Mouse (Mus musculus) heart, postnatal 25 days (tissue): ENCODE results near the gene Pou5f1. TPM values are rescaled to one million over a fixed set of nuclear protein-coding genes. Genes with fewer than 3 reads are reported as not detected.

Source experiments
- DNase-seq: peaks from one replicate; pipeline ENCODE4 v3.0.0; 2022; ENCODE audit warnings: low spot score
- intact Hi-C: fragments of 180-260 bp; cut with DNase I; formaldehyde crosslinking; loops from one replicate; pipeline ENCODE4 v1.15.1; 2025
- total RNA-seq, 2 experiments: library from RNA; stranded (reverse); gene quantifications; 2 replicates each; pipeline ENCODE4 v1.2.3; 2021

The Pou5f1 gene
- total RNA-seq, 2 experiments from 2014 or later = not detected

GRCm38 (mm10) chr17:35509284-35509683 lies 3.5 kb downstream of the Pou5f1 start:
- no peak for DNase-seq
- intact Hi-C loops = no loop called here

- no peak for DNase-seq
- intact Hi-C loops = no loop called here
These were observed 7.3 kb downstream of the Pou5f1 start for GRCm38 (mm10) chr17:35512916-35513626.

GRCm38 (mm10) chr17:35513886-35514285 lies 8.1 kb downstream of the Pou5f1 start:
- no peak for DNase-seq
- intact Hi-C loops = loop anchor here (2.0 kb wide), 1 partner anchor 29 kb away; no protein-coding TSS in a partner anchor

GRCm38 (mm10) chr17:35514756-35515155 lies 8.9 kb downstream of the Pou5f1 start:
- no peak for DNase-seq

DNA sequence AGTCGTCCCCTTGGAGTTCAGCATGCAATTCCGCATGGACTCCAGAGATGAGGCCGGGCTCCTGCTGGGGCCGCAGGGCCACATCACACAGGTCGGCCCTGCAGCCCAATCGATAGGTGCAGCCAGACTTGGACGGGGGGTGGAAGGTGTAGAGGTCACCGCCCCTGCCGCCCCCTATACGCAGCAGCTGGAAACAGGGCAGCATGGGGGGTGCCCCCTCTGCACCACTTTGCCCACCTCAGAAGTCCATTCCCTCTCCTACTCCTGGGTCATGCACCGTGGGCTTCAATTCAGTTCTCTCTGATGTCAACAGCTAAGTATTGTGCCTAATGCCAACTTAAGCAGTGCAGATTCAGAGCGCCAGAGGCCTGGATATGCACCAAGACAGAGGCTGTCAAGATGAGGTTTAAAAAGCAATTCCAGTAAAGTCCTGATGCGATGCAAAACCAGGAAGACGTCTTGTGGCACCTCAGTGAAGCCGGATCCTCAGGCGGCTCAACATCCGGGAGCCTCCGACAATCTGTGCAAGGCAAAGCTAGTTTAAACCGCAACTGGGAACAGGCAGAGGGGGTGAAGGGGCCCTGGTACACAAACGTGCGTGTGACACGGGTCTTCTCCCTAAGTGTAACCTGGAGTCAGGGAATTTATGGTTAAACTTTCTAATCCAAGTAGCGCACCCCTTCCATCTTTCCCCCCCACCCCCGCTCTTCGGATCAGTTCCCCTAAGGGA lies 10.3 kb downstream of the Pou5f1 start:
- intact Hi-C loops = loop anchor here (2.0 kb wide), 1 partner anchor 31 kb away; no protein-coding TSS in a partner anchor
- no peak for DNase-seq

More at GRCm38 (mm10) chr17:35514756-35515155, 8.9 kb downstream of the Pou5f1 start:
- intact Hi-C loops = loop anchor here (2.0 kb wide), 1 partner anchor 30 kb away; no protein-coding TSS in a partner anchor

DNA sequence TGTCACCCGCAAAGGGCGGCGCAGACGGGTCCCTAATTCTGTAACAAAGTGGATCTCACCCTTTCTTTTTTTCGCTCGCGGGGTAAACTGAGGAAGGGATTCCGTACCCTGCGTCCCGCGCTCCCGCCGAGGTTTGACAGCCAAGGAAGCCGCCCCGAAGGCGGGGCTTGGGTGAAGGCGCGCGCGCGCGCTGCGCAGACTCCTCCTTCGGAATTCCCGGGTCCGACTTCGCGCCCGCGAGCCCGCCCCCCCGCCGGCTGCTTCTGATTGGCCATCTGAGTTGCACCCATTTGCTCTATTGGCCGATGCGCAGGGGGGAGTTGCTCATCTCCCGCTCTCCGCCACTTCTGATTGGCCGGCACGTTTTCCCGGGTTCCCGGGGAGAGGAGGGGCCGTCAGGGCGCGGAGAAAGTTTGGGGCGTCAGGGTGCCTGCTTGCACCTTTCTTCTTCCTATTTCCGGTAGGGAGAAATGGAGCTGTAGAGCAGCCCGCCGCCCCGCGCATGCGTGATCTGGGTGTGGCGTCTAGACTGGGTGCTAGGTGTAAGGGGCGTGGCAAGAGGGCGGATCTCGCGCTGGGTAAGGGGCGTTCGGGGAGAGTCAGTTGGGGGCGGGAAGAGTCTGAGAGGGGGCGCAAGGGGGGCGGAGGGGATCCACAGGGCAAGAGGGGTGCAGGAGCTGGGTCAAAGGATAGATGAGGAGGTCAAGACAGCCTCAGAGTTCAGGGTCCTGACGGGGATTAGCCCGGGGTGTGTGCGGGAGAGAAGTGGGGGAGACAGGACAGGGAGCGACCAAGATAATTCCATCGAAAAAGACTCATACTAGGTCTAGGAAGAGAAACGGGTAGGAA lies 11.1 kb downstream of the Pou5f1 start, which contains the start of the genes Tcf19 and Cchcr1:
Gene Tcf19, minus strand, starts transcription at position 173 of the 849 bp plus-strand sequence.
Gene Cchcr1, plus strand, starts transcription at position 449 of the 849 bp plus-strand sequence.
- intact Hi-C loops = no loop called here

DNA sequence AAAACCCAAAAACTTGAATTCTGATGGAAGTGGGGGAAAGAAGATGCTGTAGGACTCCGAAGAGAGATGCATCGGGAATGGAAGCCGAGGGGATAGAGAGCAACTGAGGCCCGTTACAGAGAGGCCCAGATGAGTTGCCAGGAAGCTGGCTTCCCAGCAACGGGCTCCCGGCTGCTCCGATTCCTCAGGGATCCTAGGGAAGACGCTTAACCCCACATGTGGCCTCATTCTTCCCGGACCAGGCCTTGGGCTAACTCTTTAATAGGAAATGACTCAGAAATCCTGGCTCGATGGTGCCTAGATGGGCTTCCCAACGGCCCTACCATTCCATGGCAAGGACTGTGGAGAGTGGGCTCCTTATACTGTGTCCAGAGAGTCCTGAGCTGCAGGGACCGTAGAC lies 11.7 kb downstream of the Pou5f1 start:
- DNase-seq = no peak
- intact Hi-C loops = no loop called here

More for the DNA sequence above, 11.1 kb downstream of the Pou5f1 start, which contains the start of the genes Tcf19 and Cchcr1:
- peak; percentile 94 for DNase-seq

- intact Hi-C loops = no loop called here
- DNase-seq = no peak
These were observed 18.5 kb downstream of the Pou5f1 start for GRCm38 (mm10) chr17:35524354-35524753.

- DNase-seq = no peak
- intact Hi-C loops = no loop called here
These were observed 20.8 kb downstream of the Pou5f1 start for GRCm38 (mm10) chr17:35526644-35527043.

- intact Hi-C loops = no loop called here
- no peak for DNase-seq
These were observed 26.5 kb downstream of the Pou5f1 start for GRCm38 (mm10) chr17:35532360-35532759.

GRCm38 (mm10) chr17:35532901-35533300 lies 27.1 kb downstream of the Pou5f1 start, which contains the start of gene Psors1c2:
Psors1c2 (plus strand) TSS chr17:35533201.
- no peak for DNase-seq
- intact Hi-C loops = no loop called here

- no peak for DNase-seq
- intact Hi-C loops = loop anchor here (1.0 kb wide), 1 partner anchor 50 kb away; no protein-coding TSS in a partner anchor
These were observed 28.5 kb downstream of the Pou5f1 start for GRCm38 (mm10) chr17:35534343-35534742.

GRCm38 (mm10) chr17:35537421-35537820 lies 31.6 kb downstream of the Pou5f1 start:
- DNase-seq = no peak
- intact Hi-C loops = no loop called here

DNA sequence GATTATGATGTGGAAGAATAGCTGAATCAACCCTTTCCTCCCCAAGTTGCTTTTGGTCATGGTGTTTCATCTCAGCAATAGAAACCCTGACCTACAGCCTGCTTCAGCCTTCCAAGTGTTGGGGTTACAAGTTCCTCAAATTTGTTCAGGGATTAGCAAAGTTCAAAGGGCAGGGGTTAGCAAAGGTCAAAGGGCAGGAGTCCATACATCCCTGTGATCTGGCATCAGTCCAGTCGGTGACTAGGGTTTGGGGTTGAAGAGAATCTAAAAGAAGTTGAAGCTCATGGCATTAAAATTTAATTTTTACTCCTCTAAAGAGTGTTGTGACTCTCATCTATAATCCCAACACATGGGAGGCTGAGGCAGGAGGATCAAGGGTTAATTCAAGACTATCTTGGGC lies 32.7 kb downstream of the Pou5f1 start:
- intact Hi-C loops = no loop called here
- no peak for DNase-seq

GRCm38 (mm10) chr17:35539540-35539939 lies 33.7 kb downstream of the Pou5f1 start:
- DNase-seq = no peak
- intact Hi-C loops = no loop called here

- no peak for DNase-seq
- intact Hi-C loops = loop anchor here (5.0 kb wide), 1 partner anchor 34 kb away; no protein-coding TSS in a partner anchor
These were observed 37.1 kb downstream of the Pou5f1 start for GRCm38 (mm10) chr17:35542761-35543411.

DNA sequence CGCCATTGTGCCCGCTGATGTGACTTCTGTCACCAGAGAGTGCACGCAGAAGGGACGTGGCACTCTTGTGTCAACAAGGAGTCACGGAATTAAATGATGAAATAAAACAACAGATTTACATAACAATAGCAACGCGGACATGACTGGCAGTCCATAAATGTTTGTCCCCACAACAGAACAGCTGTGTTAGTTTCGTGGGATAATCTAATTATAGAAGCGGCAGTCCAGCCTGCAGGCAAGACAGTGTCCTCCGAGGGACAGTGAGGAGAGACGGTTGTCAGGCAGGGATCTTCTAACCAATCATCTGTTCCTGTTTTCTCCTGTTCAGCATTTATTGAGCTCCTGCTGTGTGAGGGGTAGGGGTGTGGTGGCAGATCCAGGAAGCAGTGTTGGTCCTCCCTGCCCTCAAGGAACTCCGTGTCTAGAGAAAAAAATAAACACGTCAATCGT lies 37.6 kb downstream of the Pou5f1 start:
- intact Hi-C loops = loop anchor here (5.0 kb wide), 1 partner anchor 34 kb away; no protein-coding TSS in a partner anchor
- no peak for DNase-seq

- intact Hi-C loops = loop anchor here (5.0 kb wide), 1 partner anchor 33 kb away; no protein-coding TSS in a partner anchor
These were observed 38.2 kb downstream of the Pou5f1 start for GRCm38 (mm10) chr17:35544001-35544400.

GRCm38 (mm10) chr17:35544680-35545079 lies 38.9 kb downstream of the Pou5f1 start:
- DNase-seq = no peak
- intact Hi-C loops = loop anchor here (5.0 kb wide), 1 partner anchor 33 kb away; no protein-coding TSS in a partner anchor

More at GRCm38 (mm10) chr17:35544001-35544400, 38.2 kb downstream of the Pou5f1 start:
- no peak for DNase-seq
